Mouse (Mus musculus): ENCODE measurements around the gene Trim33.

Gene Trim33

GRCm38 (mm10) chr3:103361150-103361549, 82.1 kb downstream of the Trim33 start:
- no peak for DNase-seq (ENCODE audit: low spot score in 2 of 2)

- DNase-seq (ENCODE audit: low spot score in 2 of 2) = no peak
These were observed 85.3 kb downstream of the Trim33 start for GRCm38 (mm10) chr3:103364182-103364945.

GRCm38 (mm10) chr3:103367176-103367970, 88.3 kb downstream of the Trim33 start:
- no peak for DNase-seq (ENCODE audit: low spot score in 2 of 2)

GRCm38 (mm10) chr3:103368731-103369130, 89.6 kb downstream of the Trim33 start:
- no peak for DNase-seq (ENCODE audit: low spot score in 2 of 2)

- DNase-seq (ENCODE audit: low spot score in 2 of 2) = peak in 1 of 2 experiments; percentile 22
These were observed 94.9 kb downstream of the Trim33 start for GRCm38 (mm10) chr3:103374028-103374427.

GRCm38 (mm10) chr3:103375181-103375855, 96.2 kb downstream of the Trim33 start:
- no peak for DNase-seq (ENCODE audit: low spot score in 2 of 2)

GRCm38 (mm10) chr3:103378018-103378417, 98.9 kb downstream of the Trim33 start:
- DNase-seq (ENCODE audit: low spot score in 2 of 2) = peak; percentile 34 to 76

- no peak for DNase-seq (ENCODE audit: low spot score in 2 of 2)
These were observed 100.3 kb downstream of the Trim33 start for GRCm38 (mm10) chr3:103379371-103379770.

- DNase-seq (ENCODE audit: low spot score in 2 of 2) = no peak
These were observed 101.7 kb downstream of the Trim33 start for GRCm38 (mm10) chr3:103380814-103381213.

- no peak for DNase-seq (ENCODE audit: low spot score in 2 of 2)
These were observed 102.3 kb downstream of the Trim33 start for GRCm38 (mm10) chr3:103381441-103381840.

GRCm38 (mm10) chr3:103382872-103383567, 103.9 kb downstream of the Trim33 start:
- DNase-seq (ENCODE audit: low spot score in 2 of 2) = peak; percentile 71 to 83

- no peak for DNase-seq (ENCODE audit: low spot score in 2 of 2)
These were observed 105.4 kb downstream of the Trim33 start for GRCm38 (mm10) chr3:103384486-103384885.

- DNase-seq (ENCODE audit: low spot score in 2 of 2) = no peak
These were observed 105.9 kb downstream of the Trim33 start for GRCm38 (mm10) chr3:103384949-103385348.

GRCm38 (mm10) chr3:103385383-103386291, 106.5 kb downstream of the Trim33 start:
- no peak for DNase-seq (ENCODE audit: low spot score in 2 of 2)

- DNase-seq (ENCODE audit: low spot score in 2 of 2) = no peak
These were observed 107.4 kb downstream of the Trim33 start for GRCm38 (mm10) chr3:103386292-103387031.

- peak; percentile 20 to 34 for DNase-seq (ENCODE audit: low spot score in 2 of 2)
These were observed 113.6 kb downstream of the Trim33 start for GRCm38 (mm10) chr3:103392613-103393258.

- no peak for DNase-seq (ENCODE audit: low spot score in 2 of 2)
These were observed 114.4 kb downstream of the Trim33 start for GRCm38 (mm10) chr3:103393283-103394060.

GRCm38 (mm10) chr3:103394121-103394520, 115.0 kb downstream of the Trim33 start:
- no peak for DNase-seq (ENCODE audit: low spot score in 2 of 2)

GRCm38 (mm10) chr3:103397523-103397922, 118.4 kb downstream of the Trim33 start:
- no peak for DNase-seq (ENCODE audit: low spot score in 2 of 2)
